Mouse (Mus musculus): ENCODE data around the gene Stk10.
"Not testable (repeated sequence)": the region's sequence is repeated elsewhere in the genome, so short reads cannot be mapped to it uniquely, and the experiment has no call there.

The Stk10 gene

GRCm38 (mm10) chr11:32532765-32533481 is at the start of gene Stk10:
Gene Stk10, plus strand, starts transcription at chr11:32533305.
- DNase-seq: peak; percentile 93 to 94

- no peak for DNase-seq
Measured at GRCm38 (mm10) chr11:32485290-32485689, 47.8 kb upstream of the Stk10 start.

- DNase-seq: no peak
Measured at GRCm38 (mm10) chr11:32486621-32487020, 46.5 kb upstream of the Stk10 start.

- DNase-seq: no peak
Measured at GRCm38 (mm10) chr11:32487501-32487900, 45.6 kb upstream of the Stk10 start.

- no peak for DNase-seq
Measured at GRCm38 (mm10) chr11:32488344-32488743, 44.8 kb upstream of the Stk10 start.

GRCm38 (mm10) chr11:32488808-32489670 is 44.1 kb upstream of the Stk10 start:
- DNase-seq: no peak

GRCm38 (mm10) chr11:32491079-32491478 is 42.0 kb upstream of the Stk10 start:
- no peak for DNase-seq

- DNase-seq: peak in 1 of 2 experiments; percentile 36
Measured at GRCm38 (mm10) chr11:32493312-32493711, 39.8 kb upstream of the Stk10 start.

GRCm38 (mm10) chr11:32495283-32495682 is 37.8 kb upstream of the Stk10 start:
- DNase-seq: no peak

GRCm38 (mm10) chr11:32498757-32499535 is 34.2 kb upstream of the Stk10 start:
- peak in 1 of 2 experiments; percentile 26 for DNase-seq

GRCm38 (mm10) chr11:32499931-32500330 is 33.2 kb upstream of the Stk10 start:
- DNase-seq: no peak

- DNase-seq: no peak
Measured at GRCm38 (mm10) chr11:32503711-32504110, 29.4 kb upstream of the Stk10 start.

GRCm38 (mm10) chr11:32505091-32505739 is 27.9 kb upstream of the Stk10 start:
- peak in 1 of 2 experiments; percentile 7 for DNase-seq

GRCm38 (mm10) chr11:32510930-32511329 is 22.2 kb upstream of the Stk10 start:
- no peak for DNase-seq

GRCm38 (mm10) chr11:32514853-32515252 is 18.3 kb upstream of the Stk10 start:
- DNase-seq: not testable (repeated sequence)

GRCm38 (mm10) chr11:32516091-32516490 is 17.0 kb upstream of the Stk10 start:
- DNase-seq: no peak

GRCm38 (mm10) chr11:32516916-32517712 is 16.0 kb upstream of the Stk10 start:
- no peak for DNase-seq

GRCm38 (mm10) chr11:32518770-32519169 is 14.3 kb upstream of the Stk10 start:
- no peak for DNase-seq

GRCm38 (mm10) chr11:32519354-32519753 is 13.8 kb upstream of the Stk10 start:
- DNase-seq: no peak

GRCm38 (mm10) chr11:32521246-32521645 is 11.9 kb upstream of the Stk10 start:
- no peak for DNase-seq

- no peak for DNase-seq
Measured at GRCm38 (mm10) chr11:32524122-32524920, 8.8 kb upstream of the Stk10 start.
